Mouse (Mus musculus): ENCODE results near the gene Sbno2.

GRCm38 (mm10) chr10:80091527-80091926 is 13.8 kb downstream of the Sbno2 start:
- no peak for TF ChIP-seq CTCF (IDR thresholded peaks at IDR 0.05; ENCODE audit: borderline replicate concordance, control insufficient read depth, extremely low read depth, insufficient read depth, low read length, poor library complexity)
- no peak for TF ChIP-seq POLR2A (IDR thresholded peaks at IDR 0.05; ENCODE audit: control insufficient read depth, extremely low read depth, insufficient read depth, low read length, poor library complexity)
